Mouse (Mus musculus): ENCODE results near the gene Gm28035. TPM values are rescaled to one million over a fixed set of nuclear protein-coding genes. Genes with fewer than 3 reads are reported as not detected.

Gene Gm28035
- 12.7 and 13.6 TPM in 2 replicates for polyA plus RNA-seq (2012; rRNA removed; ENCODE audit: low replicate concordance)

DNA sequence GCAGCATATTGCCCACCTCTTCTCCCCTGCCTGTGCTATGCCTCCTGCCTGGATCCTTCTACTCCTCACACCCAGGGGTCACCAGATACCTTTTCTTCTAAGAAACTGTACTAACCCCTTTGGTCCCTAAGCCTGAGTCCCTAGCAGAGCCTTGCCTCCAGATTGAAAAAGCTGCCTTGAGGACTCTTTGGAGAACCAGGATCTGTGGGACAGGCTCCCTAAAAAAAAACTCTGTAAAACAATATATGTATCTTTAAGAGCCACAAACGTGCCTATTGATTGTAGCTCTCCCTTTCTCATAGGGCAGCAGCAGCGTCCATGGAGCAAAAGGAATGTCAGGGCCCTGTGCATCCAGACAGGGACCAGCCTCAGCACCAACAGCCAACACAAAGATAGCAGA is at the start of gene Gm28035:
Gene Gm28035, plus strand, starts transcription at position 301 of the 400 bp plus-strand sequence.

DNA sequence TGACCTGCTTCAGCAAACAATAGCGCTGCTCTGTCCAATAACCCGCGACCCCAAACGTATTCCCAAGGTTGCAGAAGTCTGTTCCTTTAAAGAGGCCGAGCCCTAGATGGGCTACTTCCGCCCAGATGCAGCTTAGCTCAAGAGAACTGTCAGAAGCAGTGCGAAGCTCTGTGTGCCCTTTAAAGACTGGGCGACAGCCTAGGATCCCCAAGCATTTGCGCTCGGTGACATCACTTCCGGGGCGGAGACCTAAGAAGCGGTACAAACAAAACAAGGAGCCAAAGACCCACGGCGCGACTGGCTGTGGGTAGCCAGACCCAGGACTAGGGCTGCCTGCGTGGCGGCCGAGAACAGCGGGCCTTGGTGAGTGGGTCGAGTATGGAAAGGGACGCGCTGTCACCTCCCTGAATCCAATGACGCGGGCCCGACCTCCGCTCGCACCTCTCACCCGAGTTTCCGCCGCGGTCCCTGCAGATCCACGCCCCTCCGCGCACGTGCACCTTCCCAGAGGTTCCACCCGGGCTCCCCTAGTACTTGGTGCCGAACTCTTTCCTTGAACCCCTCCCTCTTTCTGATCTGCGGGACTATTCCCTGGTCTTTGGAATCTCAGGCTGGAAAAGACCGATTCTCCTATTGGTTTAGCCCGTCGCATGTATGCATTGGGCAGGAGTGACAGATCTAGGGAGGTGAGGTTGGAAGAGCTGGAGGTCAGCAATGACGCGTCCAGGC is 34.6 kb upstream of the Gm28035 start, which contains the start of gene Kyat1:
Gene Kyat1, minus strand, starts transcription at position 219 of the 729 bp plus-strand sequence.

DNA sequence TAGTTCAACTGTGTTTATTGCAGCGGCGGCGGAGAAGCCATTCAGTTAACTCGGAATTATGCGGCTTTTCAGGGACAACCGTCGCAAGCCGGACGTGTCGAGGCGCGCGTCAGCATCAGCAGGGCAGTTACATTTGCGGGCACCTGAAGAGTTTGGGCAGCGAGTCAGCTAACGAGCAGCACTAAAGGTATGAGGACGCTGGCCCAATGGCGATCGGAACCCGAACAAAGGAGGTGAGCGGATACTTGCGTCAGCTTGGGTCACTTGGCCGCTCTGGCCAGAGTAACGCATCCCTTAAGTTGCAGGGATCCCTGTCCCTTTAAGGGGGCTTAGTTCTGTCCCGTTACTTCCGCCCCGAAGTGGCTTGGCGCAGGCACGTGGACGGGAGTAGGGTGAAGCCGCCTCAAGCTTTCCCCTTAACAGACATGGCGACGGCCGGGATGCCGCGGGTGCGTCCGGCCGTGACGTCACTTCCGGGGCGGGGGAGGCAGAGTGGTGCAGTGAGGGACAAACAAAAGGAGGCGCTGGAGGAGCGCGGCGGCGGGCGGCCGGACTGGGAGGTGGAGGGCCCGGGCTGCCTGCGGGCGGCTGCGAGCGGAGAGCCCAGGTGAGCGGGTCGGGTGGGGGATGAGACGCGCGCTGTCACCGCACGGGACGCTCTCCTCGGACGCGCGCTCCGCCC is 3.0 kb upstream of the Gm28035 start, which contains the start of gene Lrrc8a:
Gene Lrrc8a, plus strand, starts transcription at position 517 of the 682 bp plus-strand sequence.

DNA sequence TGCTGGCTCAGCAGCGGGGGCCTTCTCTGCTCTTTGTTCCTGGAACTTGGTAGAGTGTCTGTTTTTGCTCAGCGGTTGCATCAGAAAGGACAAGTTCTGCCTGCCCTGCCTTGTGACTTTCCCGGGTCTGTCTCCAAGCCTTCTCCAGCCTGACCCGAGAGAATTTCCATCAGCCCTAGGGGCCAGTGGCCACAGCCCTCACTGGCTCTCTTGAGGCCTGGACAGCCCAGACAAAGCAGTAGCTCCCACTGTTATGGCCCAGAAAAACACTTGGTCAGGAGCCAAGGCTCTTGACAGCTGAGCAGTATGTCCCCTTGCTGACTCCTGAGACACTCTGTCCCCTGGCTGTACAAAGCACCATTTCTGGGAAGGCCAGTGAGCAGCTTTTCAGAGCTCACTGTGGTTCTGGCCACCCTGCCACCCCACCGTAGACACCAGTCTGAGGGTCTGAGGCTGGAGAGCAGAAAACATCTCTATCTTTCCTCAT is 25.4 kb downstream of the Gm28035 start, which contains the start of gene Phyhd1:
Gene Phyhd1, plus strand, starts transcription at position 437 of the 487 bp plus-strand sequence.

DNA sequence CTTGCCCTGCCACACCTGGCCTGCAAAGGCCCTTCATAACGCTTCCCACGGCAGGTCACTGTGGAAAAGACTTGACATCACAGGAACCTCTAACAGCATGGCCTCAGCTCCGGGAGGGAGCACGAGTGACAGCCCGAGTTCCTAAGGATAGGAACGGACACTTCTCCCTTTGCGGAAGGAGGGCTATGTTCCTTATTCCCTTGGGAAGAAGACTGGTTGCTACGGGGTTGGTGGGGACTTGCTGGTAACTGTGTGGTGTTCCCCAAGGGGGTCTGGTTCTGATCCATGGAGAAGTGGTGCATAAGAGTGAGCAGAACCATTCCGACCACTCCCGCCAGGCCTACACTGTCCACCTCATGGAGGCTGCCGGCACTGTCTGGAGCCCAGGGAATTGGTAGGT is 40.4 kb downstream of the Gm28035 start, which contains the start of gene Gm28038:
Gene Gm28038, plus strand, starts transcription at position 301 of the 400 bp plus-strand sequence.

DNA sequence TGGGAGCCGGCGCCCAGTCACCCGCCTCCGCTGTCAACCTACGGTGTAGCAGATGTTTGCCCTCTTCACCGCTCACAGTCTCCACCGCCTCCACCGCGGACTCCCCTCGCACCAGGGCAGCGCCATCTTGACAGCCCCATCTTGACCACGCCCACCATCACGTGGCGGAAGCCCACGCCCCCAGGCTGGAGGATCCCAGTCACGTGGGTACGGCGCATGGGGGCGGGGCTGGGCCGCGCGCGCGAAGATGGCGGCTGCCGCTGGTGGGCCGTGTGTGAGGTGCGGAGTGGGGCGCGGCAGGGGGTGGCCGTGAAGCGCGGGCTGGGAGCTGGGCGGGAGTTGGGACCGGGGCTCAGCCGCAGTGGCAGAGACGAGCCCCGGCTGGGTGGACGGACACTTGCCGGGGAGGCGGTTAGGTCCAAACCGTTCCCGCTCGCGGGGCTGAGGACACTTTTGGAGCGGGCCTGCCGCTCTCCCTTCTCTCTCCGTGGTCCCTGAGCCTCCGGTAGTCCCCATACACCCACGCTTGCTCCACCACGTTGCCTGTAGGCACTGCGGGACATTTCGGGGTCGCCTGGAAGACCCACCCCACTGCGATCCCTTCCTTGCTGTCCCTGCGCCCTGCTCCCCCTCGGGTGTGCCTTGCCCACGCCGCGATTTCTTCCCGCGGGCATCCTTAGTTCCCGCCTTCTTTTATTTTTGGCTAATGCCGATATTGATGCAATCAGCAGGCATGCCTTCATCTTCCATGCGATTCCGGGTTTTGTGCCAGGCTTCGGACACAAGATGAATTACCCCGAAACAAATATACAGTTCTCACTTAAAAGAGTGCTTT is 46.0 kb downstream of the Gm28035 start, which contains the start of the genes Dolk and Nup188:
Gene Dolk, minus strand, starts transcription at position 143 of the 835 bp plus-strand sequence.
Gene Nup188, plus strand, starts transcription at position 206 of the 835 bp plus-strand sequence.

Other genes with a start within 250 kb of the Gm28035 start
- gene Wdr34, start 191.7 kb upstream of the Gm28035 start, polyA plus RNA-seq (2012; rRNA removed; ENCODE audit: low replicate concordance): 21.6 and 42.9 TPM in 2 replicates
- 24.7 and 66.2 TPM in 2 replicates for gene Set, start 183.2 kb upstream of the Gm28035 start, polyA plus RNA-seq (2012; rRNA removed; ENCODE audit: low replicate concordance)
- gene Pkn3, start 162.9 kb upstream of the Gm28035 start, polyA plus RNA-seq (2012; rRNA removed; ENCODE audit: low replicate concordance): 22.8 and 30.4 TPM in 2 replicates
- 51.6 and 55.9 TPM in 2 replicates for gene Zdhhc12, start 146.9 kb upstream of the Gm28035 start, polyA plus RNA-seq (2012; rRNA removed; ENCODE audit: low replicate concordance)
- 60.2 and 82.4 TPM in 2 replicates for gene Zer1, start 116.0 kb upstream of the Gm28035 start, polyA plus RNA-seq (2012; rRNA removed; ENCODE audit: low replicate concordance)
- 80.1 and 82.8 TPM in 2 replicates for gene Tbc1d13, start 106.8 kb upstream of the Gm28035 start, polyA plus RNA-seq (2012; rRNA removed; ENCODE audit: low replicate concordance)
- gene Endog, start 69.1 kb upstream of the Gm28035 start, polyA plus RNA-seq (2012; rRNA removed; ENCODE audit: low replicate concordance): 41.3 and 50.6 TPM in 2 replicates
- 28.0 and 40.8 TPM in 2 replicates for gene Spout1, start 62.1 kb upstream of the Gm28035 start, polyA plus RNA-seq (2012; rRNA removed; ENCODE audit: low replicate concordance)
- gene Kyat1, start 34.7 kb upstream of the Gm28035 start, polyA plus RNA-seq (2012; rRNA removed; ENCODE audit: low replicate concordance): 32.9 and 33.7 TPM in 2 replicates
- 44.2 and 66.0 TPM in 2 replicates for gene Lrrc8a, start 2.9 kb upstream of the Gm28035 start, polyA plus RNA-seq (2012; rRNA removed; ENCODE audit: low replicate concordance)
- 59.0 and 102 TPM in 2 replicates for gene Phyhd1, start 25.6 kb downstream of the Gm28035 start, polyA plus RNA-seq (2012; rRNA removed; ENCODE audit: low replicate concordance)
- not detected in 2 replicates for gene Gm28038, start 40.5 kb downstream of the Gm28035 start, polyA plus RNA-seq (2012; rRNA removed; ENCODE audit: low replicate concordance)
- 58.1 and 113 TPM in 2 replicates for gene Dolk, start 45.8 kb downstream of the Gm28035 start, polyA plus RNA-seq (2012; rRNA removed; ENCODE audit: low replicate concordance)
- 32.1 and 51.8 TPM in 2 replicates for gene Nup188, start 45.8 kb downstream of the Gm28035 start, polyA plus RNA-seq (2012; rRNA removed; ENCODE audit: low replicate concordance)
- 268 and 456 TPM in 2 replicates for gene Sh3glb2, start 118.8 kb downstream of the Gm28035 start, polyA plus RNA-seq (2012; rRNA removed; ENCODE audit: low replicate concordance)
- gene Miga2, start 123.7 kb downstream of the Gm28035 start, polyA plus RNA-seq (2012; rRNA removed; ENCODE audit: low replicate concordance): 75.0 and 133 TPM in 2 replicates
- gene Dolpp1, start 151.7 kb downstream of the Gm28035 start, polyA plus RNA-seq (2012; rRNA removed; ENCODE audit: low replicate concordance): 53.2 and 65.5 TPM in 2 replicates
- gene Crat, start 175.2 kb downstream of the Gm28035 start, polyA plus RNA-seq (2012; rRNA removed; ENCODE audit: low replicate concordance): 212 and 378 TPM in 2 replicates
- gene Ptpa, start 175.5 kb downstream of the Gm28035 start, polyA plus RNA-seq (2012; rRNA removed; ENCODE audit: low replicate concordance): 213 and 291 TPM in 2 replicates
- gene Ier5l, start 233.7 kb downstream of the Gm28035 start, polyA plus RNA-seq (2012; rRNA removed; ENCODE audit: low replicate concordance): 13.4 and 28.6 TPM in 2 replicates

Measured in subcutaneous adipose tissue, adult 2 months (tissue).